Mouse (Mus musculus): ENCODE results near the gene Itgb3bp. TPM values are rescaled to one million over a fixed set of nuclear protein-coding genes. Genes with fewer than 3 reads are reported as not detected.

Itgb3bp gene
- polyA plus RNA-seq, 1 experiment from 2014 or later: 28.5 TPM

DNA sequence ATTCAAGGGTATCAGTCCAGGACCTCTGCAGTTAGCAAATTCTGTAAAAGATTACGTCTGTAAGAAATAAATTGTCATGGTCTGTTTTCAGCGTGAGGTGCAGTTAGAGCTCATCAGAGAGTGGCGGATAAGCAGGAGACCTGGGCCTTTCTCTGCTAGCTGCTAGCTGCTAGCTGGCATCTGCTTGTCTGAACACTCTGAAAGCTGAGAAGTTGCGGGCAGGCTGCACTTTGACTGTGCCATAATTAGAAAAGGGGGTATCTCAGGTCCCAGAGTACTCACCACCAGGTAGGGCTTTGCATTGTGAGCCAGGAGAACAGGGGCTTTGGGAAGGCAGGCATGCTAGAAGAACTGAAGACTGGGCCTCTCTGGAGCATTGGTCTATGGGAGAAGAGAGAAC, 2.2 kb upstream of the Itgb3bp start:
- H3K36me3 ChIP-seq: no peaks in the 10 kb centered on the region
- no peaks in the 10 kb centered on the region for H3K9me3 ChIP-seq (replicated peaks)
- no peak overlapping the region for H3K4me3 ChIP-seq (replicated peaks)
- peaks cover 16% of the 10 kb centered on the region for H3K4me1 ChIP-seq
- H3K4me2 ChIP-seq (replicated peaks): no peak overlapping the region
- no peaks in the 10 kb centered on the region for H3K27me3 ChIP-seq
- no peak for ATAC-seq (ENCODE audit: insufficient number of reproducible peaks, low FRiP score, low TSS enrichment, low read depth)
- no peak overlapping the region for H3K27ac ChIP-seq (replicated peaks)
- 0 out of 2 replicates have a peak overlapping the region, but pooled peaks have one; percentile 6 for H3K9ac ChIP-seq
- 77% methylated on average over 4 of the region's 4 CpGs for WGBS

DNA sequence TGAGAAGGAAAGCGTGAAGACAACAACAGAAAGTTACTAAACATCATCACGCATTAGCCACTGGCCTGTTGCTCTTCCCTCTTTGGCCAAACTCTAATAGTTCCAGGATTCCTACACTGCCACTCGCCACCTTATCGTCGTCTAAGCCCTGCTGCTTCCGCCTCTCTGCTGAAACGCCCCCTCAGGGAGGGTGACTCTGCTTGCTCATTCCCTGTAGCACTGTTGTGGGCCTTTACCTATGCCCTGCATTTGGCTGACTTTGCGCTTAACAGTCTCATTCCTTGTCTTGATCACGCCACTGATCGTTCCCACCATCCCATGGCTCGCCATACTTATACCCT, 1.6 kb upstream of the Itgb3bp start:
- peak overlapping the region; percentile 80; the same call in 1 of the 2 replicates for H3K4me2 ChIP-seq (replicated peaks)
- H3K36me3 ChIP-seq: no peaks in the 10 kb centered on the region
- ATAC-seq (ENCODE audit: insufficient number of reproducible peaks, low FRiP score, low TSS enrichment, low read depth): no peak
- H3K9ac ChIP-seq: 0 out of 2 replicates have a peak overlapping the region, but pooled peaks have one; percentile 6
- H3K27ac ChIP-seq (replicated peaks): 0 out of 2 replicates have a peak overlapping the region, but pooled peaks have one; percentile 60
- peaks cover 16% of the 10 kb centered on the region for H3K4me1 ChIP-seq
- no peaks in the 10 kb centered on the region for H3K9me3 ChIP-seq (replicated peaks)
- H3K4me3 ChIP-seq (replicated peaks): no peak overlapping the region
- WGBS: 77% methylated on average over 11 of the region's 11 CpGs
- H3K27me3 ChIP-seq: no peaks in the 10 kb centered on the region

DNA sequence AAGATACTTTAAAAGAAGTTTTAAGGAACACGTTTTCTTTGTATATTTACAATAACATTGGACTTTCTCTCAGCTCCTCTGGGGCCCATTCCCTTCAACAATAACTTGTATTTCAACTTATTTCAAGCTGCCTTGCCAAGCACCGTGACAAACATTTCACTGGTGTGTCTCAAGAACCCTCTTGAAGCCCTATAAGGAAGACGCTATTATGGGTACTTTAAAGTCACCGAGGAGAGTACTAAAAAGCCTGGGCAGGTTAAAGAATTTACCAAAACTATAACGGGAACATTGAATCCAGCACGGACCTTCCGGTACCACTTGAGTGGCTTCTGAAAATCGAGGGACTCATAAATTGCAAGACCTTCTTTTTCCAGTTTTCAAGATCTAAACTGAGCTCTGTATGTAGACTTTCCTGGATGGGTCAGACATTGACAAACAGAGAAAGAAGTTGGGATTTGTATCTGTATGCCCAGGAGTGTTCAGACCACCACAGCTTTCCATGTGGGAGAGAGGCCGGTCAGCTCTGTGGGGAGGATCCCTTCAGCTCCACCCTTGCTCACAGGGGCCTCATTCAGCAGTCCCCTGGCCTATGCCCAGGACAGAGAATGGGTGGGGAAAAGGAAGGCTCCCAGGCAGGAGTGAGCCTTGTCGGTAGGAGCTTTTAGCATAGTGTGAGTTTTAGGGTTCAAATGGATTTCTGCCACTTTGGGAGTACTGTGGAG, 1.1 kb upstream of the Itgb3bp start:
- H3K27ac ChIP-seq (replicated peaks): peak overlapping the region; percentile 60
- peak overlapping the region; percentile 59 for H3K4me3 ChIP-seq (replicated peaks)
- H3K27me3 ChIP-seq: no peaks in the 10 kb centered on the region
- no peak overlapping the region for H3K9ac ChIP-seq
- H3K4me2 ChIP-seq (replicated peaks): peak overlapping the region; percentile 80
- H3K4me1 ChIP-seq: peaks cover 16% of the 10 kb centered on the region
- 33% methylated on average over 10 of the region's 10 CpGs for WGBS
- no peaks in the 10 kb centered on the region for H3K36me3 ChIP-seq
- ATAC-seq (ENCODE audit: insufficient number of reproducible peaks, low FRiP score, low TSS enrichment, low read depth): no peak
- no peaks in the 10 kb centered on the region for H3K9me3 ChIP-seq (replicated peaks)

DNA sequence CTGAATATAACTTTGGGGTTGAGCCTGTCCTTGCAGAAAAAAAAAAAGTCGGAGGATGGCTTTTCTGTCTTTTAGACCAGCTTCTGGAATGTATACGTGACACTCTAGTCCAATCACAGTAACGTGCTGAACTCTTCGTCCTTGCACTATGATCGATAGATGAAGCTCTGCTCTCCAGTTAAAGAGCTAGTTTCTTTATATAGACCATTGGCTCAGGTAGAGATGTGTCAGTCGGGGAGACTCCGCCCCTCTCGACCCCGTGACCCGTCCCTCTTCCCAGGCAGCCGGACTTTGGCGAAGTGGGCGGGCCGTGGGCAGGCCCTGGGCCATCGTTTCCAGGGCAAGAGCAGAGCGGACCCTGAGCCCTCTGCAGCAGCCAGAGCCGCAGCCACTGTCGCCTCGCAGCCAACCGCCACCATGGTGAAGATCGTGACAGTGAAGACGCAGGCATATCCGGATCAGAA, 432 bp downstream of the Itgb3bp start, which contains the start of gene Pgm1:
Gene Pgm1 (plus strand): TSS at position 266 of the 464 bp plus-strand sequence.
- Histone ChIP-seq H3K4me1 (peaks cover 16% of the 10 kb centered on the region), H3K27ac (replicated peaks) (peak within 1 kb of the TSS; percentile 87), H3K4me3 (replicated peaks) (peak within 1 kb of the TSS; percentile 59), H3K4me2 (replicated peaks) (peak within 1 kb of the TSS; percentile 80), H3K36me3 (no peaks in the 10 kb centered on the region), H3K9ac (peak within 1 kb of the TSS; percentile 63), H3K9me3 (replicated peaks) (no peaks in the 10 kb centered on the region), H3K27me3 (no peaks in the 10 kb centered on the region)
- 3% methylated on average over 23 of the region's 23 CpGs for WGBS
- peak; percentile 83 for ATAC-seq (ENCODE audit: insufficient number of reproducible peaks, low FRiP score, low TSS enrichment, low read depth)

GRCm38 (mm10) chr4:99928521-99928920, 1.1 kb downstream of the Itgb3bp start:
- Histone ChIP-seq H3K9ac (no peak overlapping the region), H3K4me2 (replicated peaks) (no peak overlapping the region), H3K27ac (replicated peaks) (no peak overlapping the region), H3K9me3 (replicated peaks) (no peaks in the 10 kb centered on the region), H3K4me1 (peaks cover 16% of the 10 kb centered on the region), H3K36me3 (no peaks in the 10 kb centered on the region), H3K27me3 (no peaks in the 10 kb centered on the region), H3K4me3 (replicated peaks) (no peak overlapping the region)
- ATAC-seq (ENCODE audit: insufficient number of reproducible peaks, low FRiP score, low TSS enrichment, low read depth): no peak
- 66% methylated on average over 6 of the region's 6 CpGs for WGBS

GRCm38 (mm10) chr4:99926380-99926779, 3.2 kb downstream of the Itgb3bp start:
- H3K4me2 ChIP-seq (replicated peaks): no peak overlapping the region
- no peak overlapping the region for H3K27ac ChIP-seq (replicated peaks)
- H3K4me3 ChIP-seq (replicated peaks): no peak overlapping the region
- H3K9ac ChIP-seq: no peak overlapping the region
- no peaks in the 10 kb centered on the region for H3K27me3 ChIP-seq
- peaks cover 14% of the 10 kb centered on the region for H3K4me1 ChIP-seq
- H3K36me3 ChIP-seq: no peaks in the 10 kb centered on the region
- WGBS: 87% methylated on average over 4 of the region's 4 CpGs
- no peak for ATAC-seq (ENCODE audit: insufficient number of reproducible peaks, low FRiP score, low TSS enrichment, low read depth)
- H3K9me3 ChIP-seq (replicated peaks): no peaks in the 10 kb centered on the region

DNA sequence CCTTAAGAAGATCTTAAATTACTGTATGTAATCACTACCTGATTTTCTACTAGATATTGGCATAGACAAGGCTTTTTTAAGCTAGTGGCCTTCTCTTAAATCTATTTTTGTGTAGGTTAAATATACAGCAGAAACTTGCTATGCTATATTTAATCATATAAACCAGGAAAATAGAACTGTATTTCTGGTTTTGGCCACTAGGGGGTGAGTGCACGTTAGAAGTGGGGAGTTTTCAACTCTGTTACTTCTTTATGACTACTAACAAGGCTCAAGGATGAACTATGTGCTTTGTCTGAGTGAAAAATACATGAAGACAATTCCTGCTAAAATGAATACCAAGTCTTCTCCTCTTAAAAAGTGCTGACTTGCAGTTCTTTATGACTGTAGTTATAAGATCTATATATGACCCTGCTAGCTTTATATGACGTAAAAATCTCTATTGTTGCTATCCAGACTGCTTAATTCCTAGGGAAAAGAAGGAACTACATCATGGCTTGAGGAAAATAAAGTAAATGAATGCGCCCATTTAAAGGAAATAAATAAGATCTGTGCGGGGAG, 15.6 kb downstream of the Itgb3bp start:
- no peaks in the 10 kb centered on the region for H3K27me3 ChIP-seq
- no peaks in the 10 kb centered on the region for H3K9me3 ChIP-seq (replicated peaks)
- WGBS: 70% methylated on average over 4 of the region's 4 CpGs
- no peak overlapping the region for H3K4me2 ChIP-seq (replicated peaks)
- H3K27ac ChIP-seq (replicated peaks): no peak overlapping the region
- H3K4me3 ChIP-seq (replicated peaks): no peak overlapping the region
- no peaks in the 10 kb centered on the region for H3K36me3 ChIP-seq
- ATAC-seq (ENCODE audit: insufficient number of reproducible peaks, low FRiP score, low TSS enrichment, low read depth): no peak
- no peaks in the 10 kb centered on the region for H3K4me1 ChIP-seq
- no peak overlapping the region for H3K9ac ChIP-seq

DNA sequence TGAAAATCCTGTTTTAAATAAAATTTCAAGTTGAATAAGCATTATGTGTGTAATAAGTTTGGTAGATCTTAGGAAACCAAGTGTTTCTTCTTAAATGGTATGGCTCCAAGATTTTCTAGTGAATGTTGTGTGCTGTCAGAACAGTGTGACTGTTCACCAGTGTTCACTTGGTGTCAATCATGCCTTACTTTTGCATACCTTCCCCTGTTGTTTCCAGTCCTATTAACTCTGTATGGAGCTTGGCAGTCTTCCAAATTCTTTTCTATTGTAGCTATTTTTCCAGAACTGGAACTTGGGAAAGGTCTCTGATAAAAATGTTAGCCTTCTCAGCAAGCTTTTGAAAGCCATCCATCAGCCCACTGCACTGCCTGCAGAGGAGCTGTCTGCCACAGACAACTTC, 47.2 kb downstream of the Itgb3bp start:
- Histone ChIP-seq H3K27ac (replicated peaks) (no peak overlapping the region), H3K4me2 (replicated peaks) (no peak overlapping the region), H3K4me1 (no peaks in the 10 kb centered on the region), H3K36me3 (no peaks in the 10 kb centered on the region), H3K27me3 (no peaks in the 10 kb centered on the region), H3K4me3 (replicated peaks) (no peak overlapping the region), H3K9ac (no peak overlapping the region), H3K9me3 (replicated peaks) (no peaks in the 10 kb centered on the region)
- ATAC-seq (ENCODE audit: insufficient number of reproducible peaks, low FRiP score, low TSS enrichment, low read depth): no peak

- no peaks in the 10 kb centered on the region for H3K9me3 ChIP-seq (replicated peaks)
- H3K4me3 ChIP-seq (replicated peaks): no peak overlapping the region
- H3K4me1 ChIP-seq: no peaks in the 10 kb centered on the region
- H3K9ac ChIP-seq: no peak overlapping the region
- H3K4me2 ChIP-seq (replicated peaks): no peak overlapping the region
- H3K27me3 ChIP-seq: no peaks in the 10 kb centered on the region
- no peak overlapping the region for H3K27ac ChIP-seq (replicated peaks)
- H3K36me3 ChIP-seq: no peaks in the 10 kb centered on the region
- ATAC-seq (ENCODE audit: insufficient number of reproducible peaks, low FRiP score, low TSS enrichment, low read depth): no peak
These were observed 47.7 kb downstream of the Itgb3bp start for GRCm38 (mm10) chr4:99881882-99882281.

GRCm38 (mm10) chr4:99829094-99830073, 100.2 kb downstream of the Itgb3bp start, which contains the start of gene Efcab7:
TSS of gene Efcab7 (plus strand) at chr4:99829198.
- Histone ChIP-seq H3K36me3 (no peaks in the 10 kb centered on the region), H3K9me3 (replicated peaks) (no peaks in the 10 kb centered on the region), H3K27ac (replicated peaks) (peak within 1 kb of the TSS; percentile 88), H3K4me2 (replicated peaks) (peak within 1 kb of the TSS; percentile 65), H3K27me3 (no peaks in the 10 kb centered on the region), H3K4me3 (replicated peaks) (peak within 1 kb of the TSS; percentile 82), H3K9ac (peak within 1 kb of the TSS; percentile 68), H3K4me1 (peaks cover 10% of the 10 kb centered on the region)
- ATAC-seq (ENCODE audit: insufficient number of reproducible peaks, low FRiP score, low TSS enrichment, low read depth): peak; percentile 82; the same call in 1 of the 2 replicates
- WGBS: under 1% methylated on average over 48 of the region's 48 CpGs

DNA sequence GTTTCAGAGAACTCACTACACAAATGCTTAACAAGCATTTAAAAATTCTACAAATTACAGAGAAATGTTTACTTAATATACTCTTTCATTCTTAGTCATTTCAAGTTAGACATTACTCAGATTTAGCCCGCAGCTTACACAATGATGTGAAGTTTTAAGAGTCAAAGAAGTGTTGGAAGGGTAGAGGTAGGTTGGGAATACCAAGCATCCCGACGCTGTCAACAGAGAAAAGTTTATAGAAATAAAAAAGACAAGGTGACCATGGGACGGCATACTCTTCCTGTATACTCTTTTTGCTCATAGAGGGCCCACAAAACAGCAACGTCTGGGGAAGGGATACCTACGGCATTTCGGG, 100.9 kb downstream of the Itgb3bp start:
- H3K4me1 ChIP-seq: peaks cover 10% of the 10 kb centered on the region
- H3K4me3 ChIP-seq (replicated peaks): peak overlapping the region; percentile 82
- peak overlapping the region; percentile 68; the same call in 1 of the 2 replicates for H3K9ac ChIP-seq
- ATAC-seq (ENCODE audit: insufficient number of reproducible peaks, low FRiP score, low TSS enrichment, low read depth): 0 out of 2 replicates have a peak, but pooled peaks have one; percentile 11
- no peaks in the 10 kb centered on the region for H3K36me3 ChIP-seq
- 0 out of 2 replicates have a peak overlapping the region, but pooled peaks have one; percentile 88 for H3K27ac ChIP-seq (replicated peaks)
- under 1% methylated on average over 7 of the region's 7 CpGs for WGBS
- H3K4me2 ChIP-seq (replicated peaks): peak overlapping the region; percentile 65
- no peaks in the 10 kb centered on the region for H3K9me3 ChIP-seq (replicated peaks)
- no peaks in the 10 kb centered on the region for H3K27me3 ChIP-seq

All from embryonic facial prominence, embryonic 15.5 days (tissue).